Mouse (Mus musculus): Measurements from ENCODE around the gene Cyb561d1. TPM values are rescaled to one million over a fixed set of nuclear protein-coding genes. Genes with fewer than 3 reads are reported as not detected.

The Cyb561d1 gene
- 4.8 and 5.3 TPM in 2 replicates for polyA plus RNA-seq (2021; fragmentation: Nextera tagmentation)
- long read RNA-seq, experiment 1, full-length matches to known transcripts: 17 of 21 reads
- long read RNA-seq, experiment 1, partial matches to known transcripts: 0 of 21 reads
- long read RNA-seq, experiment 1, other reads (novel, unspliced or antisense): 4 of 21 reads
- long read RNA-seq, experiment 2, full-length matches to known transcripts: 47 of 58 reads
- long read RNA-seq, experiment 2, partial matches to known transcripts: 0 of 58 reads
- long read RNA-seq, experiment 2, other reads (novel, unspliced or antisense): 11 of 58 reads

DNA sequence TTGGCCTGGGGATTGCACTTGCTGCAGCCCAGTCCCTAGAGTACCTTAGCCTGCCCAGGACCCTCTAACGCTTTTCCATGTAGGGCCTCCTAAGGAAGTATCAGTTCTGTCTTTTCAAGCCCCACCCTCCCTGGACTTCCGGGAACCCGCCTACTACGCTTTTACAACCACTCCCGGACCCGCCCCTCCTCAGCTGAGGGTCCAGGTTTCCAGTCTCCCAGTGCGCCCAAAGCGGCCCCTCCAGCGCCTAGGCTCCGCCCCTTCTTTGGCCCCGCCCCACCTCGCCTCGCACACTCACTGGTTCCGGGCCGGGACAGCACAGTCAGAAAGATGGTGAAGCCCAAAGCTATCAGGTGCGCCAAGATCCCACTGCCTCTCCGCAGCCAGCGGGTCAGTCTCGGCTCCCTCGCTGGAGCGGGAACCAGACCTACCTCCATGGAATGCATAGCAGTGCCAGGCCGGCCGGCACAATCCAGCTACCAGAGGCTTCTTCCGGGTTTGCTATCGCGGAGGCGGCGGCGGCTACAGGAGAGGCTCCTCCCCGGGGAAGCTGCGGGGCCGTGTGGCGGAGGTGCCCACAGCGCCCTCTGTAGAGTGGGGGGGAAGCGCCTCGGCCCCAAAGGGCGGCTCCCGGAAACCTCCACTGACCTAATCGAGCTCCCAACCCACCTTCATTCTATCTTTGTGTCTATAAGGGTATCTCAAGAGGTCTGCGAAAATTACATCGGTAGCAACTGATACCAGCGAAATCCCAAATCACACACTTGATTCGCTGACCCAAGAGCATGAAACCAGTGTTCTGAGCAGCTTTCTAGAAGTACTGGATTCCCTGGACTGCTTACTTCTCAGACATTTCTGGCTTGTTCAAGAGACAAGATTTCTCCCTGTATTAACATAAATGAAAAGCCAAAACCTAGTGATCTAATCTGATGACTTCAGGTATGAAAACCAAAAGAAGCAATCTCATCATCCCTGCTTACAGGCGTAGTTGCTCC, at the start of gene Cyb561d1:
Gene Cyb561d1 (minus strand): TSS at position 884 of the 995 bp plus-strand sequence.

DNA sequence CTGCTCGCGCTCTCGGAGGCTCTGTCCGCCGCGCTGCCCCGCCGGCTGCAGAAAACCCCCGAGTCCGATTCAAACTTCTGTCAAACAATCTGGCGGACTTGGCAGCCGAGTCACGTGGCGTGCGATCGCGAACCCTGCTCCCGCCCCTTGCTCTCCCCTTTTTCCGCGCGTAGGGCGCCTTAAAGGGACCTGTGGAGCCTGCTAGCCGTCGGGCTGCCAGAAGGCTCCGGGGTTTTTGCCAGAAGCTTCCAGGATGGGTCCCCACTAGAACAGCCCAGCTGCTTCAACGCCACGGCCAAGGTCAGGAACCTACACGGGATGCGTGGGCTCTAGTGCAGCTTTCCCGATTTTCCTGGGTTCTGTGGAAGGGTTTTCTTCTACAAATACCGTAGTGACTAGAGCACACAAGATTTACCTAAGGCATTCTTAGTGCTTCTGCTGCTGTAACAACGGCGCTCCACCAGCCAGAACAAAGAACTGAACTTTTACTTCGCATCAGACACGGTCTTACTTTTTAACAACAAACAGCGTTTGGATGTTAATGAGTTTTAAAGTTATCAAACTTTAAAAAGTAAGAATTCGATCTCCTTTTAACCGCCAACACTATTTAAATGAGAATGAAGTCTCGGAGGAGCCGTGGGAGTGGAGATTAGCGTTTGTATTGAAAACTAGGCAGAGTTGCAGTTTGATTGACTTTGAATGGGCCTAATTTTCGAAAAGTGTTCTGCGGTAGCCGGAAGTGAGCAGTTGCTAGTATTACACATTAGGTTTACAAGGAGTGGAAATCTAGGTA, 25.7 kb upstream of the Cyb561d1 start, which contains the start of gene Sypl2:
Gene Sypl2 (minus strand): TSS at position 91 of the 793 bp plus-strand sequence.

DNA sequence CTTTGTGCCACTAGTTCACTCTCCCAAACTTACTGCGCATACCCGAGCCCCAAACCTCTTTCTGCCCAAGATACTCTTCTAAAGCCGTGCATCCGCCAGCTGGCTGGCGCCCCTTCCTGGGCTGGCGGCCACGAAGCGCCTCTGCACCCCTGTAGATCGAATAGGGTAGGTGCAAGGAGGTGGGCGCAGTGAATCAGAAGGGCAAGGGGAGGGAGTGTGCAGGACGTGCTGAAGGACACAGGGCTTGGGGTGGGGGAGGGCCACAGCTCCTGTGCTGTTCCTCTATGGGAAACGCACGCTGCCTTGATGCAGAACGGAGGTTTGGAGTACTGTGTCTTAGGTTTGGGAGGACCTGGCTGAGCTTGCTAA, 9.7 kb upstream of the Cyb561d1 start, which contains the start of gene Atxn7l2:
Gene Atxn7l2 (minus strand): TSS at position 164 of the 369 bp plus-strand sequence.

DNA sequence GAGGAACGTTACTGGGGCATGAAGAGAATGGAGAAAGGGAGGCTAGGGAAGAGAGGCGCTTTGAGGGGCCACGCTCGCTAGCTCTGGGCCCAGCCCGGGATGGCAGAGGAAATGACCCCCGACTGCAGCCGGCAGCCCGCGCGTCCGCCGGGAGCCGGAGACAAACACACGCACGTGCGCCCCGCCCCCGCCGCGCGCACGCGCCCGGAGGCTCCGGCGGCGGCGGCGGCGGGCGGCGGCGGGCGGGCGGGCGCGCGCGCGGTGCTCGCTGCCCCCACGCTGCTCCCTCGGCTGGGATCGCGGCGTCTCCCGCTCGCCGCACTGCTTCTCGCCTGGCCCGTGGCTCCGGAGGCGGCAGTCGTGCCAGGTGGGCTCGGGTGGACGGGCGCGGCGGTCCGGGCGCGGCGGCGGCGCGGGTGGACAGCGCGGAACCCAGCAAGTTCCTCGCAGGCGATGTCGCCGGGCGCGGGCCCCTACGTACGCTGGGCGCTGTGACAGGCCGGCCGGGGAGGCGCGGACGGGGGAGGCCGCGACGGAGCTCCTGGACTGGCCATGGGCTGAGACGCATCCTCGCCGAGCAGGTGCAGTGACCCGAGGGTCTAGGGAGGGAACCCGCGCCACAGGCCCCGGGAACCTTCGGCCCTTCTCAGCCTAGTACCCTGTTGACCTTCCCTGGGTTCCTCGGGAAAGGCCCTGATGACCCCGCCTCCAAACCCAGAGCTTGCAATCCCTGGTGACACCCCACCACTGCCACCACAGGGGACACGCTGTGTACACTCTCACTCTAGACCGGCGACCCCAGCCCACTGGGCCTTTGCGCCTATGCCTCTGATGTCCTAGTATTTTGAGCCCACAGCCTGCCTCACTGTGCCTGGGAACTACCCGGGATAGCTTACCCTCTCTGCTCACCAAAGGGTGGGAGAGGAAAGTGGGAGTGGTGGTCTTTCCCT, 14.6 kb downstream of the Cyb561d1 start, which contains the start of gene Amigo1:
Gene Amigo1 (plus strand): TSS at position 238 of the 950 bp plus-strand sequence.

DNA sequence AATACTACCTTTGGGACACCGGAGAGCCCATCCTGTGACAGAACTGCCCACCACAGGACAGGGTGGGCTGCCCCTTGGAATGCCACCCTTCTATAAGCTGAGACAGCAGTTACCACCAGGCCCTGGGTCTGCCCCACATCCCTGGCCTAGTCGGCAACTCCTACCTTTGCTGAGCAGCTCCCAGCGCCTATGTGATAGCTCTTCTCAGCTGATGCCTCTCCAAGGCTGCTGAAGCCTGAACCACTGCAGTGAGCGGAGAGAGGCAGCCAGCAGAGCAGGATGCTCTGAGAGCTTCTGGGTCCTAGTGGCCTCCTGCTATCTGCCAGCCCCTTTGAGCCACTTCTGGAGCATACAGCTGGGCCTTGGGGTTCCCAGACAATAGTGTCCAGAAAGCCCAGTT, 46.4 kb downstream of the Cyb561d1 start, which contains the start of gene Gpr61:
Gene Gpr61 (minus strand): TSS at position 227 of the 400 bp plus-strand sequence.

Other genes with a start within 250 kb of the Cyb561d1 start
- not detected in 2 replicates for gene Gstm3, start 231.9 kb downstream of the Cyb561d1 start, polyA plus RNA-seq (2021; fragmentation: Nextera tagmentation)
- 4.2 and 7.1 TPM in 2 replicates for gene Gstm2, start 214.8 kb downstream of the Cyb561d1 start, polyA plus RNA-seq (2021; fragmentation: Nextera tagmentation)
- 598 and 660 TPM in 2 replicates for gene Gstm1, start 183.2 kb downstream of the Cyb561d1 start, polyA plus RNA-seq (2021; fragmentation: Nextera tagmentation)
- 20.5 and 22.6 TPM in 2 replicates for gene Gstm4, start 156.3 kb downstream of the Cyb561d1 start, polyA plus RNA-seq (2021; fragmentation: Nextera tagmentation)
- gene Ampd2, start 114.6 kb downstream of the Cyb561d1 start, polyA plus RNA-seq (2021; fragmentation: Nextera tagmentation): 25.0 and 27.7 TPM in 2 replicates
- gene Gnat2, start 108.4 kb downstream of the Cyb561d1 start, polyA plus RNA-seq (2021; fragmentation: Nextera tagmentation): 0.13 and 0.55 TPM in 2 replicates
- 21.7 and 24.5 TPM in 2 replicates for gene Gnai3, start 55.1 kb downstream of the Cyb561d1 start, polyA plus RNA-seq (2021; fragmentation: Nextera tagmentation)
- 4.4 TPM in 2 replicates for gene Gpr61, start 46.3 kb downstream of the Cyb561d1 start, polyA plus RNA-seq (2021; fragmentation: Nextera tagmentation)
- 5.2 and 5.3 TPM in 2 replicates for gene Amigo1, start 14.9 kb downstream of the Cyb561d1 start, polyA plus RNA-seq (2021; fragmentation: Nextera tagmentation)
- 3.5 and 4.9 TPM in 2 replicates for gene Atxn7l2, start 9.7 kb upstream of the Cyb561d1 start, polyA plus RNA-seq (2021; fragmentation: Nextera tagmentation)
- gene Sypl2, start 25.4 kb upstream of the Cyb561d1 start, polyA plus RNA-seq (2021; fragmentation: Nextera tagmentation): 0.75 and 0.92 TPM in 2 replicates
- 219 and 230 TPM in 2 replicates for gene Psma5, start 55.7 kb upstream of the Cyb561d1 start, polyA plus RNA-seq (2021; fragmentation: Nextera tagmentation)
- gene Sort1, start 82.9 kb upstream of the Cyb561d1 start, polyA plus RNA-seq (2021; fragmentation: Nextera tagmentation): 32.3 and 34.9 TPM in 2 replicates
- not detected in 2 replicates for gene Mybphl, start 163.7 kb upstream of the Cyb561d1 start, polyA plus RNA-seq (2021; fragmentation: Nextera tagmentation)
- 8.3 and 10.5 TPM in 2 replicates for gene Psrc1, start 182.6 kb upstream of the Cyb561d1 start, polyA plus RNA-seq (2021; fragmentation: Nextera tagmentation)
- 32.5 and 41.7 TPM in 2 replicates for gene Celsr2, start 214.3 kb upstream of the Cyb561d1 start, polyA plus RNA-seq (2021; fragmentation: Nextera tagmentation)
- 131 and 140 TPM in 2 replicates for gene Sars, start 244.0 kb upstream of the Cyb561d1 start, polyA plus RNA-seq (2021; fragmentation: Nextera tagmentation)